10 mouse cellular contexts compared by ENCODE assay signal in genomic region chr15:94252962-94253712, GRCm38 (mm10).
DNase-seq lines count a peak whose midpoint lies in the region; ATAC-seq and TF ChIP-seq lines count a peak whose summit lies in the region.
"Had no signal": no experiment of that assay in that cellular context is flagged by ENCODE, and none has a peak within 500 bp of the region (broad histone marks: within the 10 kb centered on the region; RNA-seq: fewer than 3 reads in every experiment).

No protein-coding gene starts in this region.

- WGBS in kidney, postnatal 0 days, result 61% methylated on average over 13 of the region's 13 CpGs
- 71% methylated on average over 13 of the region's 13 CpGs for WGBS in kidney, embryonic 14.5 days
- WGBS in forebrain, embryonic 10.5 days, result 83% methylated on average over 13 of the region's 13 CpGs
- WGBS in kidney, embryonic 16.5 days, result 62% methylated on average over 13 of the region's 13 CpGs

- H3K4me1 ChIP-seq in kidney, postnatal 0 days (replicated peaks; ENCODE audit: insufficient read depth, low read length), result no peaks in the 10 kb centered on the region
- 0 out of 2 replicates have a peak, but pooled peaks cover 4% of the 10 kb centered on the region for H3K4me1 ChIP-seq in kidney, embryonic 14.5 days (ENCODE audit: control insufficient read depth, insufficient read depth, low read length)
- 0 out of 2 replicates have a peak, but pooled peaks cover 4% of the 10 kb centered on the region for H3K4me1 ChIP-seq in forebrain, embryonic 10.5 days
- no peaks in the 10 kb centered on the region for H3K4me1 ChIP-seq in kidney, embryonic 16.5 days (ENCODE audit: insufficient read depth, low read length)

- H3K9ac ChIP-seq in kidney, postnatal 0 days (ENCODE audit: low read depth, low read length), result no peak overlapping the region
- no peak overlapping the region for H3K9ac ChIP-seq in kidney, embryonic 14.5 days (ENCODE audit: low read depth, low read length)
- H3K9ac ChIP-seq in kidney, embryonic 16.5 days (replicated peaks; ENCODE audit: low read length), result no peak overlapping the region
- H3K9ac ChIP-seq: limb, embryonic 12.5 days had no signal

- ATAC-seq in kidney, postnatal 0 days (replicated peaks; ENCODE audit: low FRiP score, low read depth), result no peak
- no peak for ATAC-seq in kidney, embryonic 14.5 days (ENCODE audit: low FRiP score, low TSS enrichment)
- no peak for ATAC-seq in erythroblast, adult 5-6 weeks (replicated peaks; ENCODE audit: low FRiP score, poor library complexity, severe bottlenecking)
- no peak for ATAC-seq in kidney, embryonic 16.5 days (ENCODE audit: low FRiP score, low TSS enrichment)

- H3K27ac ChIP-seq in kidney, postnatal 0 days, result no peak overlapping the region
- H3K27ac ChIP-seq in kidney, embryonic 14.5 days (ENCODE audit: low read depth, low read length), result no peak overlapping the region
- no peak overlapping the region for H3K27ac ChIP-seq in forebrain, embryonic 10.5 days
- no peak overlapping the region for H3K27ac ChIP-seq in kidney, embryonic 16.5 days (ENCODE audit: low read length)
- H3K27ac ChIP-seq: limb, embryonic 12.5 days had no signal

- H3K9me3 ChIP-seq in kidney, postnatal 0 days (replicated peaks; ENCODE audit: low read length), result no peaks in the 10 kb centered on the region
- H3K9me3 ChIP-seq in kidney, embryonic 14.5 days (ENCODE audit: control insufficient read depth, low read length), result no peaks in the 10 kb centered on the region
- no peaks in the 10 kb centered on the region for H3K9me3 ChIP-seq in forebrain, embryonic 10.5 days
- no peaks in the 10 kb centered on the region for H3K9me3 ChIP-seq in kidney, embryonic 16.5 days (ENCODE audit: low read length)
- H3K9me3 ChIP-seq: limb, embryonic 12.5 days had no signal

- TF ChIP-seq CTCF in kidney, postnatal 0 days (IDR thresholded peaks at IDR 0.05; ENCODE audit: low read depth), result peak; percentile 62

- no peak overlapping the region for H3K4me2 ChIP-seq in kidney, postnatal 0 days (ENCODE audit: low read length)
- no peak overlapping the region for H3K4me2 ChIP-seq in kidney, embryonic 14.5 days (replicated peaks; ENCODE audit: low read depth, low read length)
- H3K4me2 ChIP-seq in kidney, embryonic 16.5 days (replicated peaks; ENCODE audit: low read depth, low read length), result no peak overlapping the region
- H3K4me2 ChIP-seq: limb, embryonic 12.5 days had no signal

- H3K4me3 ChIP-seq in kidney, postnatal 0 days (replicated peaks; ENCODE audit: low read depth, low read length), result no peak overlapping the region
- no peak overlapping the region for H3K4me3 ChIP-seq in kidney, embryonic 14.5 days (ENCODE audit: low read length)
- no peak overlapping the region for H3K4me3 ChIP-seq in forebrain, embryonic 10.5 days
- H3K4me3 ChIP-seq in kidney, embryonic 16.5 days (ENCODE audit: low read length), result no peak overlapping the region
- H3K4me3 ChIP-seq: limb, embryonic 12.5 days; myocyte had no signal

- DNase-seq in kidney, postnatal 0 days (ENCODE audit: low spot score), result peak; percentile 70
- peak; percentile 15 for DNase-seq in CD4-positive helper T cell, adult 2 months (ENCODE audit: low read depth, low spot score)
- DNase-seq in R1 (ENCODE audit: low read depth, low spot score), result peak; percentile 21
- peak; percentile 66 to 75 for DNase-seq in left cerebral cortex, postnatal 14 days (ENCODE audit: low spot score in 2 of 2)
- no peak for DNase-seq in forebrain, embryonic 10.5 days (ENCODE audit: extremely low spot score, low spot score)

- H3K27me3 ChIP-seq in kidney, postnatal 0 days (ENCODE audit: insufficient read depth, low read length), result no peaks in the 10 kb centered on the region
- H3K27me3 ChIP-seq in kidney, embryonic 14.5 days (ENCODE audit: control insufficient read depth, insufficient read depth, low read length), result no peaks in the 10 kb centered on the region
- no peaks in the 10 kb centered on the region for H3K27me3 ChIP-seq in forebrain, embryonic 10.5 days (ENCODE audit: poor library complexity, severe bottlenecking)
- H3K27me3 ChIP-seq in kidney, embryonic 16.5 days (ENCODE audit: insufficient read depth, low read length), result no peaks in the 10 kb centered on the region
- H3K27me3 ChIP-seq: limb, embryonic 12.5 days had no signal

- intact Hi-C loops in left cerebral cortex, postnatal 14 days (cut with DNase I), result no loop called here

- H3K36me3 ChIP-seq in kidney, postnatal 0 days (ENCODE audit: insufficient read depth, low read length), result no peaks in the 10 kb centered on the region
- H3K36me3 ChIP-seq in kidney, embryonic 14.5 days (ENCODE audit: control insufficient read depth, insufficient read depth, low read length), result no peaks in the 10 kb centered on the region
- H3K36me3 ChIP-seq in forebrain, embryonic 10.5 days (replicated peaks), result no peaks in the 10 kb centered on the region
- no peaks in the 10 kb centered on the region for H3K36me3 ChIP-seq in kidney, embryonic 16.5 days (ENCODE audit: insufficient read depth, low read length)
- H3K36me3 ChIP-seq: limb, embryonic 12.5 days had no signal
